Mouse (Mus musculus): ENCODE measurements around the gene Tor4a.

- TF ChIP-seq EP300 (IDR thresholded peaks at IDR 0.05) (no peak; the same call in 1 of the 2 replicates), CTCF (IDR thresholded peaks at IDR 0.05) (no peak)
Measured at GRCm38 (mm10) chr2:25238106-25238505, 41.4 kb upstream of the Tor4a start.
